Mouse (Mus musculus): Measurements from ENCODE around the gene Tmc2.
A peak's percentile ranks its signal among the peaks of the same experiment; 100 is the strongest.

Tmc2 gene

DNA sequence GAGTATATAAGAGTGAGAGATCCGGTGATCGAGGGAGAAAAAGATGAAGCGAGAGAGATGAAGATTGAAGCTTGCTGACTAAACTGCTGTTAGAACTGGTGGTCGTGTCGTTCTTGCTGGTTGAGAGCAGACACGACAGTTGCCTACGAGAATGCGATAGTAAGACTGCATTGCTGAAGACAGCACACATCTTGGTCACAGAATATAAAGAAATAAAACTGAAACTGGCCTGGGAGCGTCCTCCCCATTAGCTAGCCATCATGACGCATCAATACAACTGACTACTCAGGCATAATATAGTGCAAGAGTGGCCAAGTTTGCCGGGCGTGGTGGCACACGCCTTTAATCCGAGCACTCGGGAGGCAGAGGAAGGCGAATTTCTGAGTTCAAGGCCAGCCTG, at the start of gene Tmc2:
Gene Tmc2, plus strand, starts transcription at position 301 of the 400 bp plus-strand sequence.
- DNase-seq (ENCODE audit: low spot score): no peak

DNA sequence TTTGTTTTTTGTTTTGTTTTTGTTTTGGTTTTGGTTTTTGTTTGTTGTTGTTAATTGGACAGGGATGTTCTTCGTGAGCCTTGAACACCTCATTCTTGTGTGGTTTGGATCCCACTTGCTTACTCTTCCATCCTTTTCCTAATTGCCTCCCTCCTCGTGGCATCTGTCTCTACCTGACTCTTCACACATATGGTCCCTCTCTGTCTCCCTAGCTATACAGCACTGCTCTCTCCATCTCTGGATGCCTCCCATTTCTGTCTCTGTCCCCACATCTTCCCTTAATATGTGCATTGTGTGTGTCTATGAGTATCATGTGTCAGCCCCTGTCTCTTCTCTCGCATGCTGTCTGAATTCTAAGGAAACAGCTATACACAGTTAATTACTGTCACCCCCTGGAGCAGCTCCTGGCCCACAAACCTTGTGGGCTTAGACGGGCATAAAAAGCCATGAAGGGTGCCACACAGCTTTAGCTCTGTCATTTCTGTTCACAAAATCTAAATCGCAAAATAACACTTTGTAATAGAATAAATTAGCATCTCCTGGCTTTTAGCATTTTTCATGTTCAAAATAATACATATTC, 48.8 kb upstream of the Tmc2 start:
- DNase-seq (ENCODE audit: low spot score): no peak

DNA sequence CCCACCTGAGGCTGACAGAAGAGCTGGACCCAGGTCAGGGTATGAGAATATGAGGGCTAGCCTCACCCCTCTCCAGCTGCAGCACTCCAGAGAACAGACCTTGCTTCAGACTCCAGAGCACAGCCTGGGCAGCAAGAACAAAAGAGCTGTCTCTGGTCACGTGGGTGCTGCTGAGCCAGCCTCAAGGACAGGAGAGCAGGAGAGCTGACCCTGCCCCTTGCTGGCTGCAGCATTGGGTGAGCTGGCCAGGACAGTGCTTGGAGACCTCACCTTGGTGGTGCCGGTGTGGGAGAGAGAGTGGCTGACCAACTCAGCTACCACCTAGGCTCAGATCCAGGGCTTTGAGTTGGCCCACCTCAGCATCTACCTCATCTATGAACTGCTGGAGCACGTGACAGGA, 39.8 kb upstream of the Tmc2 start:
- no peak for DNase-seq (ENCODE audit: low spot score)

GRCm38 (mm10) chr2:130155851-130156250, 39.1 kb upstream of the Tmc2 start:
- DNase-seq (ENCODE audit: low spot score): no peak

DNA sequence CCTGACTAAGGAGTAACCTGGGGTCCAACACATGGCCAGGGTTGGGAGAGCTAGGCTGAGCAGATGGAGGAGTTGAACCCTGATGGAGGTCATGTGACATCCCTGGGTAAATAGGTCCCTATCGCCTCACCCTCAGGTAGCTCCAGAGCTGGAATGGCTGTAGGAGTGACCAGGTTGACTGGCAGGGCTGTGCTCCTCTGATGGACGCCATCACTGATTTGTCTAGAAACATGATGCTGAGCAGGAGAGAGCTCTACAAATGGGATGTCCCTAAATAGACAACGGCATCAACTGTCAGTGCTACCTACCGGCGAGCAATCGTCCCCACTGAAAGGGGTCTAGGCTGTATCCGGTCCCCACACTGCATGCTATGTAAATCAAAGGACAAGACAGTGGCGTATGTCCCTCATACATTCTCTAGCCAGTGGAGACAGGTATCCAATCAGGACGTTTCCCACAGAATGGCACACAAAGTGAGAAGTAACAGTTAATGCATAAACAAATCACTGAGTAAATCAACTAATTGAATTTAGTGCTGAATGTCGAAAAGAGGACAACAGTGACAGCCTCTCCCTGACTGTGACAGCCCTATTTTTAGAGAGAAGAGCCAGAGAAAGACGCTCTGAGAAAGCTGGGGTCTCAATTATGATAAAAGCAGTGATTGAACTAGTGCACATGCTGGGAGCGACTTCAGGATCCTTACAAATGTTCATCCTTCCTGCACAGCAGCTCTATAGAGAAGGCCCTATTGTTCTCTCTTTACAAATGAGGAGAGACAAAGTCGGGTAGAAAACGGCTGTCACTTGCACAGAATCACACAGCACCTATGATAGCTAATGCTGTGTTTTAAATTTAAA, 37.5 kb upstream of the Tmc2 start:
- no peak for DNase-seq (ENCODE audit: low spot score)

GRCm38 (mm10) chr2:130158088-130158437, 36.9 kb upstream of the Tmc2 start:
- no peak for DNase-seq (ENCODE audit: low spot score)

GRCm38 (mm10) chr2:130162701-130163100, 32.3 kb upstream of the Tmc2 start:
- DNase-seq (ENCODE audit: low spot score): no peak

GRCm38 (mm10) chr2:130166311-130167214, 28.4 kb upstream of the Tmc2 start:
- peak; percentile 42 for DNase-seq (ENCODE audit: low spot score)

- peak; percentile 62 for DNase-seq (ENCODE audit: low spot score)
These were observed 27.1 kb upstream of the Tmc2 start for GRCm38 (mm10) chr2:130167861-130168260.

- no peak for DNase-seq (ENCODE audit: low spot score)
These were observed 23.3 kb upstream of the Tmc2 start for GRCm38 (mm10) chr2:130171674-130172073.

DNA sequence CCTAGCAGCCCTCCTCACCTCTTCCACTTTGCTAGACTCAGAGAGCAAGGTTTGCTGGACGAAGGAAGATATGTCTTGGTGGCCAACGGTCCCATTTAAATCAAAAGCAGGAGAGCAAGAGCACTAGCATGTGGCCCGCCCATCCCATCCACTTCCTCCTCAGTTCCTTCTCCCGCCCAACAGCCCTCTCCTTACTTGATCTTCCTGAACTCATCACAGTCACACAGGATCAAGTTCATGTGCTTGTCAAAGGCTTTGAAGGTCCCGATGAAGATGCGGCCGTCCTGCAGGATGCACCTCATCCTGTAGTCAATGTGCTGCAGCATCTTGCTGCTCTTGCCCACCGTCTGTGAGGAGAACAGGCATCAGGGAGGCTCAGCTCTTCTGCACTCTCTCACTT, 18.2 kb upstream of the Tmc2 start:
- DNase-seq (ENCODE audit: low spot score): no peak

GRCm38 (mm10) chr2:130178381-130178705, 16.7 kb upstream of the Tmc2 start:
- DNase-seq (ENCODE audit: low spot score): peak; percentile 21

DNA sequence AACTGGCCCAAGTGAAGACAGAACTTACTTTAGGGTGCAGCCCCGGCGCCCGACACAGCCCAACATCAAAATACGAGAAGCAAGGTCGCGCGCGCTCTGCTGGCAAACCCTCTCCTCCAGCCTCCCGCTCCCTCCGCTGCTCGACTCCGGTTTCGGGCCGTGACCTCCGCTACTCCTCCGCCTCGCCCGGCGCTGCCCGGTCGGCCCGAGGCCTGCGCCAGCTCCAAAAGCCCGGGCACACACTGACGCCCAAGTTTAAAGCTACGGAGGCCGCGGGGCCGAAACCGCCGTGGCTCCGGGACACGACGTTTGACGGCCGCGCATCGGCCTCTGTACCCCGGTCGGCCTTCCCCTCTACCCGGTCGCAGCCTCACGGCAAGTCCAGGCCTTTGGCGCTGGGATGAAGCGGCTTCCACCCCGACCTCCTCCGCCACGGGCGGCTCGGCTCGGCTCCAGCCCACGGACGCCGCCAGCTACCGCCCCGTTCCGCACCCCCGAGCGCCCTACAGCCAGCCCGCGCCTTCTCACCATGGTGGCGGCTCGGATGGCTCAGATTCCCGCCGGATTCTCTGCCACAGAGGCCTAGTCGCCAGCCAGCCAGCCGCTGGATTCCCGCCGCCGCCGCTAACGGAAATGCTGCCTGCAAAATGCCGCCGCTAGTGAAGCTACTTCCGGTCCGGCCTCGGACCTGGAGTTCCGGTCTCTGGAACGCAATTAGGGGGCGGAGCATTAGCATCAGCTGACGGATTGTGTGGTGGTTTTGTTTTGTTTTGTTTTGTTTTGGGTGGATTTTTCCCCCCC, 16.1 kb upstream of the Tmc2 start, which contains the start of gene Snrpb:
Gene Snrpb, minus strand, starts transcription at position 698 of the 801 bp plus-strand sequence.
- DNase-seq (ENCODE audit: low spot score): peak; percentile 93

GRCm38 (mm10) chr2:130179507-130180019, 15.4 kb upstream of the Tmc2 start:
- no peak for DNase-seq (ENCODE audit: low spot score)

GRCm38 (mm10) chr2:130188391-130188790, 6.6 kb upstream of the Tmc2 start:
- no peak for DNase-seq (ENCODE audit: low spot score)

DNA sequence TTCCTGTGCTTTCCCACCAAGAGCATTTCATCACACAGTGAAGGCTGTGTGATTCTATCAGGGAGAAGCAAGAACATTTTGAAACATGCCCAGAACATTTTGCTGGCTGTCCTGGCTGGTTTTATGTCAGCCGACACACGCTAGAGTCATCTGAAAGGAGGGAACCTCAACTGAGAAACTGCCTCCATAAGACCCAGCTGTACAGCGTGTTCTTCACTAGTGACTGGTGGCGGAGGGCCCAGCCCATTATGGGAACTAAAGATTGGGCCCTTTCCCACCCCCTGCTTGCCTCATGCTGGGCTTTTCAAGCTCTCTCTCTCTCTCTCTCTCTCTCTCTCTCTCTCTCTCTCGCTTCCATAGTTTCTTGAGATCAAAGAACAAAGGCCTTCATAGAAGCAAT, 6.0 kb downstream of the Tmc2 start:
- DNase-seq (ENCODE audit: low spot score): no peak

DNA sequence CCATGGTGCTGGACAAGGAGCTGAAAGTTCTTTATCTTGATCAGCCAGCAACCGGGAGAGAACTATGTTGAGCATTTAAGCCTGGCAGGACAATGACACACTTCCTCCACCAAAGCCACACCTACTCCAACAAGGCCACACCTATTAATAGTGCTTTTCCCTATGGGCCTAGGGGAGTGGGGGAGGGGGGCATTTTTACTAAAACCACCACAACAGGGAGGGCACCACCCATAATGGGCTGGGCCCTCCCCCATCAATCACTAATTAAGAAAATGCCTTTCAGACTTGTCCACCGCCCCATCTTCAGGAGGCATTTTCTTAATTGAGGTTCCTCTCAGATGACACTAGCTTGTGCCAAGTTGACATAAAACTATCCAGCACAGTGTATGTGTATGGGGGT, 12.4 kb downstream of the Tmc2 start:
- no peak for DNase-seq (ENCODE audit: low spot score)

- DNase-seq (ENCODE audit: low spot score): no peak
These were observed 13.0 kb downstream of the Tmc2 start for GRCm38 (mm10) chr2:130207996-130208395.

DNA sequence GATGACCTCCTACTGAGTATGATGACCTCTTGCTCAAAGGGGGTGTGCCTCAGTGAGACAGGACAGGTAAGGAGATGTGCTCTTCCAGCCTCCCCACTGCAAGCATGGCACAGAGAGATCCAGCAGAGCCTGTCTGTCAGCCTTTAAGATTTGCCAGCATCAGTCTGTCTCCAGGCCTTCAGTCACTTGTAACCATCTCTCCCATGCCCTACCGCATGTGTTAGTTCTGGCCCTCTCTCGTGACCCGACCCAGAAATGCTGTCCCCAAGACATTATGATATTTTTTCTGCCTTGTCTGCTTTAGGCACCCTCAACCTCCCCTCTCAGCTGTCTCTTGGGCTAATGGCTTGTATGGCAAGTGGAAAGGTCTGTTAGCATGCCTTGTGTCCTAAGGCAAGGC, 14.6 kb downstream of the Tmc2 start:
- no peak for DNase-seq (ENCODE audit: low spot score)

DNA sequence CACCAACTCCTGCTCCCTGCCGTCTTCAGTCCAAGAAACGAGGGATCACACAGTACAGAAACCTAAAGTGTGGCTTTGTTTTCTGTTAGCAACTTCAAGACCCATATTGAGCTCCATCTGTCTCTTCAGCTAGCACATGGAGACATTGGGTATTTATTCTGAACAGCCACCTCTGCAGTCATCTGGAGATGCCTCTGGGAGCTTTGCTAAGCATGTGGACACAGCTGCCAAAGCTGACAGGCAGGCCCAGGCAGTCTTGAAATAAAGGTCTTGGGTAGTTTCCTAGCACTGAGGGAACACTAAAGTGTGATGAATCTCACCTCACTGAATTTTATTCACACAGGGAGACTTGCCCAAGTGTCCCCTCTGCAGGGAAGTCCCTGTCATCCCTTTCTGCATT, 16.6 kb downstream of the Tmc2 start:
- DNase-seq (ENCODE audit: low spot score): no peak

DNA sequence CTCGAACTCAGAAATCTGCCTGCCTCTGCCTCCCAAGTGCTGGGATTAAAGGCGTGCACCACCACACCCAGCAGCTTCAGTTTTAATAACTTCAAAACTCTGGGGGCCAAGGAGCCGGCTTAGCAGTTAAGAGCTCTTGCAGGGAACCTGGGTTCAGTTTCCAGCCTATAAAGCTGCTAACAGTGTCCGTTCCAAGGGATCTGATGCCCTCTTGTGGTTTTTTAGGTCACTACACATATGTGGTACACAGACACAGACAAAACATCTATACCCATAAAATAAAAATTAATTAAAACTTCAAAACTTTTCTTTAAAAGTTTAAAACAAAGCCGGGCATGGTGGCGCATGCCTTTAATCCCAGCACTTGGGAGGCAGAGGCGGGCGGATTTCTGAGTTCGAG, 51.9 kb downstream of the Tmc2 start:
- peak; percentile 26 for DNase-seq (ENCODE audit: low spot score)

- DNase-seq (ENCODE audit: low spot score): no peak
These were observed 53.2 kb downstream of the Tmc2 start for GRCm38 (mm10) chr2:130248226-130248625.

All from MN1 (cell line).